In genomic region chr11:89619955-89620354, GRCm38 (mm10) we compare ENCODE assay signal across 20 mouse cellular contexts.
DNase-seq lines count a peak whose midpoint lies in the region; ATAC-seq and TF ChIP-seq lines count a peak whose summit lies in the region.
"Had no signal": no experiment of that assay in that cellular context is flagged by ENCODE, and none has a peak within 500 bp of the region (broad histone marks: within the 10 kb centered on the region; RNA-seq: fewer than 3 reads in every experiment).

No protein-coding gene starts in this region.

- no peak overlapping the region for H3K4me3 ChIP-seq in cerebellum, adult 2 months (replicated peaks; ENCODE audit: insufficient read depth, low read depth, low read length)
- H3K4me3 ChIP-seq in forebrain, embryonic 16.5 days (replicated peaks; ENCODE audit: low read length), result no peak overlapping the region
- no peak overlapping the region for H3K4me3 ChIP-seq in forebrain, embryonic 13.5 days
- H3K4me3 ChIP-seq in liver, adult 2 months (ENCODE audit: insufficient read depth, low read depth, low read length), result no peak overlapping the region
- H3K4me3 ChIP-seq in heart, embryonic 12.5 days, result no peak overlapping the region
- H3K4me3 ChIP-seq: embryonic facial prominence, embryonic 15.5 days; forebrain, embryonic 12.5 days; megakaryocyte, embryonic 14.5 days had no signal

- no peaks in the 10 kb centered on the region for H3K36me3 ChIP-seq in forebrain, embryonic 16.5 days (ENCODE audit: control insufficient read depth, insufficient read depth)
- no peaks in the 10 kb centered on the region for H3K36me3 ChIP-seq in forebrain, embryonic 13.5 days (ENCODE audit: poor library complexity, severe bottlenecking)
- H3K36me3 ChIP-seq in liver, adult 2 months (ENCODE audit: control insufficient read depth, insufficient read depth, low read length), result no peaks in the 10 kb centered on the region
- no peaks in the 10 kb centered on the region for H3K36me3 ChIP-seq in heart, embryonic 12.5 days
- H3K36me3 ChIP-seq: embryonic facial prominence, embryonic 15.5 days; forebrain, embryonic 12.5 days had no signal

- H3K27me3 ChIP-seq in cerebellum, adult 2 months (ENCODE audit: control insufficient read depth, insufficient read depth, low read length), result no peaks in the 10 kb centered on the region
- H3K27me3 ChIP-seq in forebrain, embryonic 16.5 days (replicated peaks; ENCODE audit: control insufficient read depth, insufficient read depth, low read length), result no peaks in the 10 kb centered on the region
- H3K27me3 ChIP-seq in forebrain, embryonic 13.5 days, result no peaks in the 10 kb centered on the region
- H3K27me3 ChIP-seq in liver, adult 2 months (ENCODE audit: control insufficient read depth, insufficient read depth, low read length), result peaks cover 3% of the 10 kb centered on the region; the same call in 1 of the 2 replicates
- no peaks in the 10 kb centered on the region for H3K27me3 ChIP-seq in heart, embryonic 12.5 days (replicated peaks)
- H3K27me3 ChIP-seq: forebrain, embryonic 12.5 days; megakaryocyte, embryonic 14.5 days had no signal

- TF ChIP-seq CTCF in cerebellum, adult 2 months (IDR thresholded peaks at IDR 0.05; ENCODE audit: borderline replicate concordance, insufficient read depth, low read depth, low read length), result no peak
- TF ChIP-seq CTCF in liver, adult 2 months (IDR thresholded peaks at IDR 0.05; ENCODE audit: low read depth, low read length), result no peak

- H3K4me2 ChIP-seq in forebrain, embryonic 16.5 days (ENCODE audit: low read length), result no peak overlapping the region
- H3K4me2 ChIP-seq in forebrain, embryonic 13.5 days, result no peak overlapping the region
- H3K4me2 ChIP-seq in heart, embryonic 12.5 days, result no peak overlapping the region
- H3K4me2 ChIP-seq: embryonic facial prominence, embryonic 15.5 days; forebrain, embryonic 12.5 days; heart, embryonic 11.5 days had no signal

- no peak overlapping the region for H3K27ac ChIP-seq in cerebellum, adult 2 months (ENCODE audit: insufficient read depth, low read length)
- no peak overlapping the region for H3K27ac ChIP-seq in forebrain, embryonic 16.5 days (ENCODE audit: low read length)
- no peak overlapping the region for H3K27ac ChIP-seq in forebrain, embryonic 13.5 days
- no peak overlapping the region for H3K27ac ChIP-seq in liver, adult 2 months (replicated peaks; ENCODE audit: insufficient read depth, low read depth, low read length)
- no peak overlapping the region for H3K27ac ChIP-seq in heart, embryonic 12.5 days (ENCODE audit: poor library complexity, severe bottlenecking)
- H3K27ac ChIP-seq: embryonic facial prominence, embryonic 15.5 days; forebrain, embryonic 12.5 days; kidney, postnatal 0 days had no signal

- no peak overlapping the region for H3K9ac ChIP-seq in forebrain, embryonic 16.5 days (replicated peaks; ENCODE audit: low read depth, low read length)
- no peak overlapping the region for H3K9ac ChIP-seq in forebrain, embryonic 13.5 days
- H3K9ac ChIP-seq in liver, adult 2 months (ENCODE audit: low read depth, low read length), result no peak overlapping the region
- no peak overlapping the region for H3K9ac ChIP-seq in heart, embryonic 12.5 days
- H3K9ac ChIP-seq: embryonic facial prominence, embryonic 15.5 days; forebrain, embryonic 12.5 days; liver, postnatal 0 days had no signal

- ATAC-seq in forebrain, embryonic 16.5 days, result peak; percentile 49; the same call in 1 of the 2 replicates
- ATAC-seq in forebrain, embryonic 13.5 days, result no peak
- no peak for ATAC-seq in heart, embryonic 12.5 days (ENCODE audit: insufficient number of reproducible peaks, low FRiP score)
- ATAC-seq: CD4-positive, CD25-positive, alpha-beta regulatory T cell, adult 4 months; liver, postnatal 0 days had no signal

- H3K4me1 ChIP-seq in cerebellum, adult 2 months (ENCODE audit: control insufficient read depth, insufficient read depth, low read length), result no peaks in the 10 kb centered on the region
- H3K4me1 ChIP-seq in forebrain, embryonic 16.5 days (replicated peaks; ENCODE audit: control insufficient read depth, insufficient read depth, low read length), result peaks cover 10% of the 10 kb centered on the region
- H3K4me1 ChIP-seq in forebrain, embryonic 13.5 days, result peaks cover 33% of the 10 kb centered on the region
- no peaks in the 10 kb centered on the region for H3K4me1 ChIP-seq in liver, adult 2 months (ENCODE audit: control insufficient read depth, insufficient read depth, low read length)
- no peaks in the 10 kb centered on the region for H3K4me1 ChIP-seq in heart, embryonic 12.5 days (replicated peaks)
- H3K4me1 ChIP-seq: embryonic facial prominence, embryonic 15.5 days; megakaryocyte, embryonic 14.5 days had no signal

- DNase-seq in cerebellum, adult 2 months, result peak; percentile 6 to 35
- no peak for DNase-seq in cerebellum, postnatal 4 days (ENCODE audit: low spot score in 2 of 2)
- peak; percentile 33 for DNase-seq in liver, adult 2 months (ENCODE audit: extremely low read depth, low read depth, low spot score)
- no peak for DNase-seq in liver
- DNase-seq in layer of hippocampus, postnatal 36 days, result no peak
- DNase-seq: adrenal gland, postnatal 25 days; embryo, embryonic 11 days; liver, postnatal 0 days; lung, postnatal 14 days; retina, postnatal 1 day; thymus, postnatal 36 days had no signal

- no peaks in the 10 kb centered on the region for H3K79me2 ChIP-seq in liver, adult 2 months (ENCODE audit: control insufficient read depth, insufficient read depth, low read length)

- no peak for TF ChIP-seq POLR2A in cerebellum, adult 2 months (IDR thresholded peaks at IDR 0.05; ENCODE audit: borderline replicate concordance, insufficient read depth, low read length)
- no peak for TF ChIP-seq POLR2A in liver, adult 2 months (IDR thresholded peaks at IDR 0.05; ENCODE audit: extremely low read depth, insufficient read depth, low read length)

- H3K9me3 ChIP-seq in forebrain, embryonic 16.5 days (ENCODE audit: control insufficient read depth, low read length), result no peaks in the 10 kb centered on the region
- no peaks in the 10 kb centered on the region for H3K9me3 ChIP-seq in forebrain, embryonic 13.5 days (replicated peaks)
- H3K9me3 ChIP-seq in heart, embryonic 12.5 days (replicated peaks), result no peaks in the 10 kb centered on the region
- H3K9me3 ChIP-seq: embryonic facial prominence, embryonic 15.5 days; forebrain, embryonic 12.5 days; megakaryocyte, embryonic 14.5 days had no signal

Comparison
In these comparisons a context has a peak if more than half of its experiments do, and no peak if none do; other contexts are left out.
1. DNase-seq: peak in cerebellum, adult 2 months (2 of 2) and liver, adult 2 months (single experiment); none in cerebellum, postnatal 4 days (0 of 2), liver (single experiment) and layer of hippocampus, postnatal 36 days (0 of 2).